Mouse (Mus musculus) testis, adult 2 months (tissue): ENCODE data around the gene Mcm9. TPM values are rescaled to one million over a fixed set of nuclear protein-coding genes. Genes with fewer than 3 reads are reported as not detected.

Experiments
- H3K27ac ChIP-seq: fragments of 200-500 bp; 2 replicates; pipeline ENCODE4 v1.5.1; 2012; ENCODE audit warnings: low read depth, low read length; ENCODE audit not compliant: control insufficient read depth, insufficient read depth
- H3K27me3 ChIP-seq: fragments of 200-500 bp; 2 replicates; pipeline ENCODE4 v1.6.1; 2012; ENCODE audit warnings: mild to moderate bottlenecking, low read length, moderate library complexity; ENCODE audit not compliant: control insufficient read depth, insufficient read depth
- H3K36me3 ChIP-seq: fragments of 200-500 bp; 2 replicates; pipeline ENCODE4 v1.6.1; 2012; ENCODE audit warnings: mild to moderate bottlenecking, low read length; ENCODE audit not compliant: control insufficient read depth, insufficient read depth
- H3K4me1 ChIP-seq: fragments of 200-500 bp; 2 replicates; pipeline ENCODE4 v1.6.1; 2012; ENCODE audit warnings: low read length; ENCODE audit not compliant: control insufficient read depth, insufficient read depth
- H3K4me3 ChIP-seq: fragments of 200-500 bp; 2 replicates; pipeline ENCODE4 v1.5.1; 2012; ENCODE audit warnings: low read depth, mild to moderate bottlenecking, low read length, moderate library complexity, mixed read lengths; ENCODE audit not compliant: control insufficient read depth
- CTCF ChIP-seq: fragments of 200-500 bp; IDR thresholded peaks from 2 replicates; pipeline ENCODE4 v1.5.1; 2012; ENCODE audit warnings: low read depth, mild to moderate bottlenecking, inconsistent platforms, low read length, moderate library complexity; ENCODE audit not compliant: control insufficient read depth, insufficient read depth, insufficient replicate concordance
- POLR2A ChIP-seq: fragments of 200-500 bp; IDR thresholded peaks from 2 replicates; pipeline ENCODE4 v1.6.1; 2012; ENCODE audit warnings: low read depth, mild to moderate bottlenecking, inconsistent platforms, low read length, moderate library complexity; ENCODE audit not compliant: control insufficient read depth
- polyA plus RNA-seq: library from polyadenylated mRNA; depleted of rRNA; stranded (reverse); fragments of >200 nt; gene quantifications from 2 replicates; pipeline ENCODE4 v1.2.3, GENCODE M21; 2012

Gene Mcm9
- polyA plus RNA-seq, 1 experiment = 5.7 TPM

- TF ChIP-seq POLR2A = no peak
- H3K27ac ChIP-seq = no peak overlapping the region
These were observed 104.8 kb downstream of the Mcm9 start for GRCm38 (mm10) chr10:53525265-53525976.

DNA sequence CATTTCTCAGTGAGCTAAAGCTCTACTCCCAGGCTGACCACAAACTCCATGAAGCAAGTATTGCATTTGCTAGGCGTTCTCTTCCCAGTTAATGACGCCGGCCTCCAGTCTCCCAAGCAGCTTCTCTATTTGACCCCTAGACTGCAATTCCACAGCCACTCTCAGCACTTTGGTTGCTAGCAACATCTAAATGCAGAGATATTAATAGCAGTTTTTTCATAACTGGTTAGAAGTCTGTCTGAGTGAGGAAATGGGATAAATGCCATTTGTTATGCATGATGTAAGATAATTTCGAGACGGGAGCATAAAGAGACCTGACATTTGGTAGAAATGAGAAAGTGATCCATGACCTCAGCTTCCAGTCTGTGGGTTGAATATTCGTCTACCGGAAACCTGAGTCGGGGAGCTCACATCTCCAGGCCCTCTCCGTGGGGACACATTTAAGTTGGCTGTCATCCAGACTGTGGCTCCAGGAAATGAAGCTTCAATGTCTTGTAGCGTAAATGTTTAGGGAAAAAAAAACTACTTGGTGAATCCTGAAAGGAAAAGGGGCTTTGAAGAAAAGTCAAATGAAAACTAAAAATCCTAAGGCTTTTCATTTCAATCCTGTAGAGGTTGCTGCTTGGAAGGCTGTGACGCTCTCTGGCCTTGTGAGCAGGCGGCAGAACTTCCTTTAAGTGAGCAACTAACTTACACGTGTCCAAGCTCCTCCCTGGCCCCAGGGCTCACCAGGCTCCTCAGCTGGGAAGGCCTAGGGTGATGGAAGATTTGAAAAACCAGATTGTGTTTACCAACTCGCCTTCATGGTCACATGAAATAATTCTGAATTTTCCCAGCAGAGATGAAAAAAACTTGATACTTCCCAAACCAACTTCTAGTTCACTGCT, 110.9 kb downstream of the Mcm9 start:
- H3K27ac ChIP-seq = no peak overlapping the region
- H3K4me1 ChIP-seq = no peaks in the 10 kb centered on the region
- no peak overlapping the region for H3K4me3 ChIP-seq
- H3K36me3 ChIP-seq = no peaks in the 10 kb centered on the region
- H3K27me3 ChIP-seq = no peaks in the 10 kb centered on the region
- TF ChIP-seq CTCF (no peak), POLR2A (no peak)

More at GRCm38 (mm10) chr10:53525265-53525976, 104.8 kb downstream of the Mcm9 start:
- H3K27me3 ChIP-seq = no peaks in the 10 kb centered on the region
- H3K4me3 ChIP-seq = no peak overlapping the region
- no peaks in the 10 kb centered on the region for H3K4me1 ChIP-seq
- H3K36me3 ChIP-seq = no peaks in the 10 kb centered on the region

GRCm38 (mm10) chr10:53518599-53518913, 111.7 kb downstream of the Mcm9 start:
- Histone ChIP-seq H3K27me3 (no peaks in the 10 kb centered on the region), H3K36me3 (no peaks in the 10 kb centered on the region), H3K4me3 (no peak overlapping the region), H3K27ac (no peak overlapping the region), H3K4me1 (no peaks in the 10 kb centered on the region)
- TF ChIP-seq CTCF = no peak
- TF ChIP-seq POLR2A = no peak

DNA sequence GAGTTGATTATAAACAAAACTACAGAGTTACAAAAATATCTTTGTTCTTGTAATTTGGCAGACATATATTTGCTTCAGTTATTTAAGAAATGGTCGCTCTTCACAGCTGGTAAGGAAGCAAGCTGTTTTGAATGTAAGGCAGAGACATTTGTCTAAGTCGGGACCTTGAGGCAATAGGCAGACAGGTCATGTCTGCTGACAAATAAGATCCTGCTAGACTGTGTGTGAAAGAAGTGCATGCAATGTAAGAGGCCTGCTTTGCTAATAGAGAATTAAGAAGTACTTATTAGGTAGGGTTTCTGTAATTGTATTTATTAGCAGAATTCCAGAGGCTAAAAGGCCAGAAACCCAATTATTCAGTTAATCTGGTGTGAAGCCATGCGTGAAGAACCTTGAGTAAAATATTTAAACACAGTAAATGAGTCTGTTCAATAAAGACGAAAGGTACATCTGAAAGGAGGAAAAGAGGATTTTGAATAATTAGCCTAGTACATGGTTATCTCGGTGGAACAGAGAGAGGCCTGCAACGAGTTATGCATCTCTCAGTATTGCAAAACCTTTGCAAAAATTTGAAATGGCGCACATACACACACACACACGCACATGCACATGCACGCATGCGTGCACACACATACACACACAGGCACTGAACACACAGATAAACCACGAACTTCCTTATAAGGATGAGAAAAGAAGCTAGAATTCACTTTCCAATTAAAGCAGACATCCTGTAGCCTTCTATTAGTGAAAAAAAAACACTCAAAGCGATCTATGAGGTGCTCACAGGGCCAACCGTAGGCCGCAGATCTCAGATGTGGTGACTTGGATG, 112.3 kb downstream of the Mcm9 start:
- Histone ChIP-seq H3K27me3 (no peaks in the 10 kb centered on the region), H3K4me3 (no peak overlapping the region), H3K36me3 (no peaks in the 10 kb centered on the region), H3K27ac (no peak overlapping the region), H3K4me1 (no peaks in the 10 kb centered on the region)
- TF ChIP-seq CTCF (no peak), POLR2A (no peak)

DNA sequence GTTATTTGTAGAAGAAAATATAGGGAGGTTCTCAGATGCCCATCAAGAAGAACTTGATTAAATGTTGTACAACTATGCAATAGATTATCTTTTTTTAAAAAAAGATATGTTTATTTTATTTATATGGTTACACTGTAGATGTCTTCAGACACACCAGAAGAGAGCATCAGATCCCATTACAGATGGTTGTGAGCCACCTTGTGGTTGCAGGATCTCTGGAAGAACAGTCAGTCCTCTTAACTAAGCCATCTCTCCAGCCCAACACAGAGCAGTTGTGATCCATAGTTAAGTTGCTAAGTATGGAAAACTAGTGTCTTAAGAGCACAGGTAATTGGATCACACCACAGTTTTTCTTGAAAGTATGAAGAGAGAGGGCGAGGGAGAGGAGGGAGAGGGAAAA, 117.7 kb downstream of the Mcm9 start:
- TF ChIP-seq POLR2A (no peak), CTCF (no peak)
- H3K4me3 ChIP-seq = no peak overlapping the region
- H3K27me3 ChIP-seq = no peaks in the 10 kb centered on the region
- no peak overlapping the region for H3K27ac ChIP-seq
- H3K36me3 ChIP-seq = no peaks in the 10 kb centered on the region
- no peaks in the 10 kb centered on the region for H3K4me1 ChIP-seq

DNA sequence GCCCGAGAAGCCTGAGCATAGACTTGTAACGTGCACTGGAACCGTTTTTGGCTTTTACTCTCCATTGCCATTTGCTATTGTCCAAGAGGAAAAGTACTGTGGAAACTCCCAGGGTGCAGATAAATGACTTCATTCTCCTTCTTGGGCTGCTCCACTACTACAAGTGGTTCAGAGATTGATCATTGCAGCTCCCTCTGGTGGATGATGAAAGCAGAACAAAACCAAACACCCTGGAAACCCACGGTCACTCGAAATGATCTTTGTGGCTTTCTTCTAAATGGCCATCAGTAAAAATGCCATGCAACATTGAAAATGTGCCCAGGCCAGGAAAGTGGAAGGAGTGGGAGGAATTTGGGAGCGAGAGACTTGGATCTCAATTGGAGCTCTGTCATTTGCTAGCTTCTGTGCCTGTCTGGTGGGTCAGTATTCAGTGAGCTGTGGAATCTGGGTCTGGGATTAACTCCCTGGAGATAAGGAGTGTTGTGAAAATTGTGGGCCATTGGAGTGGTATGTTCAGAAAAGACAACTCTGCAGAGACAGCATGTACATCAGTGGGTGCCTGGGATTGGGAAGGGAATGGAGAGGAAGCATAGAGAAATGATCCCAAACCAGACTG, 121.0 kb downstream of the Mcm9 start:
- H3K4me3 ChIP-seq = no peak overlapping the region
- H3K4me1 ChIP-seq = peaks cover 2% of the 10 kb centered on the region; the same call in 1 of the 2 replicates
- H3K27ac ChIP-seq = no peak overlapping the region
- no peaks in the 10 kb centered on the region for H3K27me3 ChIP-seq
- TF ChIP-seq CTCF = no peak
- TF ChIP-seq POLR2A = no peak
- no peaks in the 10 kb centered on the region for H3K36me3 ChIP-seq
